Mouse (Mus musculus): ENCODE measurements around the gene Cyp4a10.
"Not testable (repeated sequence)": the region's sequence is repeated elsewhere in the genome, so short reads cannot be mapped to it uniquely, and the experiment has no call there.

GRCm38 (mm10) chr4:115473585-115473984 is 44.5 kb upstream of the Cyp4a10 start:
- not testable (repeated sequence) for TF ChIP-seq CTCF, POLR2A (IDR thresholded peaks at IDR 0.05; ENCODE audit: extremely low read depth, insufficient read depth, low read length)
